Mouse (Mus musculus) heart, embryonic 12.5 days (tissue): ENCODE measurements around the gene Ski. TPM values are rescaled to one million over a fixed set of nuclear protein-coding genes. Genes with fewer than 3 reads are reported as not detected.
"Not testable (repeated sequence)": the region's sequence is repeated elsewhere in the genome, so short reads cannot be mapped to it uniquely, and the experiment has no call there.

Experiments used
- ATAC-seq: fragments of 200-750 bp; cut with Nextera tagmentation; 2 replicates; pipeline ENCODE4 v1.8.0; 2017; ENCODE audit warnings: moderate TSS enrichment, moderate library complexity; ENCODE audit not compliant: insufficient number of reproducible peaks, low FRiP score
- H3K27ac ChIP-seq: fragments of 300-500 bp; sonication (generic); 2 replicates; pipeline ENCODE4 v1.5.1; 2016; ENCODE audit warnings: mild to moderate bottlenecking, moderate library complexity; ENCODE audit not compliant: poor library complexity, severe bottlenecking
- H3K27me3 ChIP-seq: fragments of 300-500 bp; sonication (generic); replicated peaks from 2 replicates; pipeline ENCODE4 v1.6.1; 2016; ENCODE audit warnings: mild to moderate bottlenecking, moderate library complexity
- H3K36me3 ChIP-seq: fragments of 300-500 bp; sonication (generic); 2 replicates; pipeline ENCODE4 v1.6.1; 2016; ENCODE audit warnings: mild to moderate bottlenecking, moderate library complexity
- H3K4me1 ChIP-seq: fragments of 300-500 bp; sonication (generic); replicated peaks from 2 replicates; pipeline ENCODE4 v1.6.1; 2016; ENCODE audit warnings: mild to moderate bottlenecking
- H3K4me2 ChIP-seq: fragments of 300-500 bp; sonication (generic); 2 replicates; pipeline ENCODE4 v1.6.1; 2016; ENCODE audit warnings: mild to moderate bottlenecking, moderate library complexity
- H3K4me3 ChIP-seq: fragments of 300-500 bp; sonication (generic); 2 replicates; pipeline ENCODE4 v1.5.1; 2016; ENCODE audit warnings: mild to moderate bottlenecking
- H3K9ac ChIP-seq: fragments of 300-500 bp; sonication (generic); 2 replicates; pipeline ENCODE4 v1.6.1; 2016; ENCODE audit warnings: mild to moderate bottlenecking, moderate library complexity
- H3K9me3 ChIP-seq: fragments of 300-500 bp; sonication (generic); replicated peaks from 2 replicates; pipeline ENCODE4 v1.6.1; 2016; ENCODE audit warnings: mild to moderate bottlenecking, moderate library complexity
- WGBS: fragments of 180-500 bp; shearing (Covaris S2); methylation state at CpG from one replicate; pipeline ENCODE4 v1.1.7; 2016; 5-methylcytosine and 5-hydroxymethylcytosine counted together
- polyA plus RNA-seq: library from polyadenylated mRNA; unstranded; fragments of >200 nt; fragmentation: Nextera tagmentation; extraction: Ambion mirVana; gene quantifications from 2 replicates; pipeline ENCODE4 v1.2.1, GENCODE M21; 2016

The Ski gene
- polyA plus RNA-seq, 1 experiment from 2014 or later, result 11.9 TPM

DNA sequence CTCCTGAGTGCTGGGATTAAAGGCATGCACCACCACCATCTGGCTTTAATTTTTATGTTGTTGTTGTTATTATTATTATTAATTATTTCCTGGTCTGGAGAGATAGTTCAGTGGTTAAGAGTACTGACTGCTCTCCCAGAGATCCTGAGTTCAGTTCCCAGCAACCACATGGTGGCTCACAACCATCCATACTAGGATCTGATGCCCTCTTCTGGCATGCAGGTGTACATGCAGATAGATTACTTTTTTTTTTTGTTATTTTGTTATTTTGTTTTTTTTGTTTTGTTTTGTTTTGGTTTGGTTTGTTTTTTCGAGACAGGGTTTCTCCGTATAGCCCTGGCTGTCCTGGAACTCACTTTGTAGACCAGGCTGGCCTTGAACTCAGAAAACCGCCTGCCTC is 25.7 kb upstream of the Ski start:
- H3K27me3 ChIP-seq, H3K4me2 ChIP-seq, H3K4me3 ChIP-seq, H3K27ac ChIP-seq, H3K36me3 ChIP-seq, H3K9ac ChIP-seq, ATAC-seq, H3K9me3 ChIP-seq: not testable (repeated sequence)
- peaks cover 35% of the 10 kb centered on the region for H3K4me1 ChIP-seq
- 84% methylated on average over 3 of the region's 3 CpGs for WGBS

DNA sequence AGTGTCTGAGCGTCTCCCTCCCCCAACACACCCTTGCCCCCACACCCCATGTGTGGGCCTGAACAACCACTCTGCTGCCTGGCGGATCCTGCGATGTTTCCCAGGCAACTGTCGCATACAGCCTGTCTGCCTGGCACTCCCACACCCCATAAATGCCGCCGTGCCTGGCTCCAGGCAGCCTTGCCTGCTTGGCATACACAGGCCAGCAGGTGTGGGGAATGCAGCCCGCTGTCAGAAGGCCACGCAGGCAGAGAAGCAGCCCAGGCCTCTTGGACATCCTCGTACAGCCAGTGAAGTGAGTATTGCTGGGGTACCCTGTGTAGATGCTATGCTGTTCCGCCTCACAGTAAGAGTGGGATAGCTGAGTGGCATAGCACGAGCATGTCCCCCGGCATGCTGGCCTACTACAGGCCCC is 24.3 kb upstream of the Ski start:
- no peak overlapping the region for H3K27ac ChIP-seq
- no peaks in the 10 kb centered on the region for H3K9me3 ChIP-seq
- no peak for ATAC-seq
- no peak overlapping the region for H3K4me2 ChIP-seq
- 74% methylated on average over 12 of the region's 12 CpGs for WGBS
- H3K36me3 ChIP-seq, result no peaks in the 10 kb centered on the region
- peaks cover 37% of the 10 kb centered on the region for H3K4me1 ChIP-seq
- H3K27me3 ChIP-seq, result no peaks in the 10 kb centered on the region
- no peak overlapping the region for H3K4me3 ChIP-seq
- H3K9ac ChIP-seq, result 0 out of 2 replicates have a peak overlapping the region, but pooled peaks have one; percentile 8

DNA sequence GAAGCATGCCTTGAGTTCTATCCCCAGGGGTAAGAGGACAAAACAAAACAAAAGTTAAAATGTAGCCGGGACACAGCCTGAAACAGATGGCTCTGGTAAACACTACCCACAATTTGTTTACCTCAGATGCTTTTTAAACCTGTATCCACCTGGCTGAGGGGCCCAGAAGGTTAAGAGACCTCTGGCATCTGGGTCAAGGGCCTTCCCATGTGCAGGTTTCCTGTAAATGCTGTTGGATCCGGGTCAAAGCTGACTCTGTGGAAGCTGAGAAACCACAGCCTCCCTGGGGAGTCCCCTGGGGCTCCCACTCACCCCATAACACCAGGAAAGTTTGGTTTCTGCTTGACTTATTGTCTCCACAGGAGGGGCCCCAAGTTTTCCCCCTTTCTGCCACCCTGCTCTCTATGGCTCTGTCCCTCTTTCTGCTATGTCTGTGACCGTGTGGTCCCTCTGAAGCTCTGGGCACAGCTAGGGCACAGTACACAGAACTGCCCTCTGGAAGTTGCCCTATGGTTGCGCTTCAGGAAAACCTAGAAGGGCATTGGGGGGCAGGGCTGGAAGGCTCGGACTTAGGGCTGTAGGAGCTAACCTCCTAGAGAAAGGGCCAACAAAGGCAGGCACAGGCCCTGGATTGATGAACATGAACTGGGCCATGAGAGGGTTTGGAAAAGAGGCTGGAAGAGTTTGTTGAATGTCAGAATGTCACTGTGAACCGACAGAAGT is 23.5 kb upstream of the Ski start:
- H3K36me3 ChIP-seq, result no peaks in the 10 kb centered on the region
- no peaks in the 10 kb centered on the region for H3K27me3 ChIP-seq
- no peak for ATAC-seq
- peaks cover 32% of the 10 kb centered on the region for H3K4me1 ChIP-seq
- H3K4me3 ChIP-seq, result no peak overlapping the region
- no peak overlapping the region for H3K4me2 ChIP-seq
- H3K9me3 ChIP-seq, result no peaks in the 10 kb centered on the region
- WGBS, result 49% methylated on average over 6 of the region's 6 CpGs
- H3K9ac ChIP-seq, result peak overlapping the region; percentile 34; the same call in 1 of the 2 replicates
- no peak overlapping the region for H3K27ac ChIP-seq

DNA sequence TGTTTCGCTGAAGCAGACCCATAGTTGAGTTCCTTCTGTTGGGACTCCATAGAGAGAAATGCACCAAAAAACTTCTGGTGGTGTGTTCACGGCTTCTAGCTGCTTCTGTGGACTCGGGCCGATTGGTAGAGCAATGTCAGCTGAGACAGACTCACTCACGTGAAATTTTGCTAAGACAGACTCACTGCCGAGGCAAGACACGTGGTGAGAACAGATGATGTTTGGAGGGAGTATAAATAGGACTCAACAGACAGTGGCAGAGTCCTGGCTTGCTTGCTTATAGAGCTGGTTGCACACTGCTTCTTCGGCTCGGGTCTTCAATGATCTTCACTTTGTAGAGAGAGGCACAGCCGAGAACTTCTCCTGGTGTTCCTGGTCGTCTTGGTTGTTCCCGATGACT is 20.8 kb upstream of the Ski start:
- H3K36me3 ChIP-seq, result no peaks in the 10 kb centered on the region
- H3K27me3 ChIP-seq, result no peaks in the 10 kb centered on the region
- no peak for ATAC-seq
- peaks cover 30% of the 10 kb centered on the region for H3K4me1 ChIP-seq
- H3K9ac ChIP-seq, result no peak overlapping the region
- no peaks in the 10 kb centered on the region for H3K9me3 ChIP-seq
- no peak overlapping the region for H3K4me3 ChIP-seq
- no peak overlapping the region for H3K27ac ChIP-seq
- WGBS, result 83% methylated on average over 12 of the region's 12 CpGs
- H3K4me2 ChIP-seq, result no peak overlapping the region

DNA sequence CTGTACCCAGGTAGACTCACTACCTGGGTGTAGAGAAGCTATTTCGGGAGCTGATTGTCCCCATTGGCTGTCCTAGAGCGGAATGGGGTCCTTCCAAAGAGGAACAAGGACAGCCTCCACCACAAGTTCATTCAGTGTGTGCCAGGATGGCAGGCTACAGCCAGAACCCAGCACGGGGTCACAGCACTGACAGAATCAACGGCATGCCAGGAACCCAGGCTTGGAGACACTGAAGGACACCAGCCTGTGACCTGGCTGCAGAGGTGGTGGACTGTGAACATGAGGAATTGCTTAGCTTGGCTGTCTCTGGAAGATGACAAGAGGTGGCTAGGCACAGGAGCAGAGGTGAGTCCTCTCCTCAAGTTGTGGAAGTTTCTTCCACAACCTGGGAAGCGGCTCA is 19.9 kb upstream of the Ski start:
- 86% methylated on average over 5 of the region's 5 CpGs for WGBS
- no peak for ATAC-seq
- Histone ChIP-seq H3K4me3 (no peak overlapping the region), H3K27ac (no peak overlapping the region), H3K4me2 (no peak overlapping the region), H3K4me1 (peaks cover 34% of the 10 kb centered on the region), H3K9me3 (no peaks in the 10 kb centered on the region), H3K27me3 (no peaks in the 10 kb centered on the region), H3K36me3 (no peaks in the 10 kb centered on the region), H3K9ac (no peak overlapping the region)

DNA sequence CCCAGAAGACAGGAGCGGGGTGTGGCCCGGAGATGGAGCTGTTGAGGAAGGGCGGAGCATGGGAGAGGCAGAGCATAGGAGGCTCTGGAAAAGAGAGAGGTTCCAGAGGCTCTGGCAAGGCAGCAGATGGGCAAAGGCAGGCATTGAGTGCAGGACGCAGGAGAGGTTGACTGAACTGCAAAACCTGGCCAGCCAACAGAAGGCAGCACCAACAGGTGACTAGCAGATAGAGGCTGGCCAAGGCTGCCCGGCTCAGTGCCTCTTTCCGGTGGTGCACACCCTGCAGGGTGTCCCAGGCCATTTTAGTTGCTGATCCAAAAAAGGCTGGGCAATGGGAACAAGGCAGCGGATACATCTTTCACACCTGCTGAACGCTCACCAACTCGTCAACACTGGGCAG is 19.4 kb upstream of the Ski start:
- no peak overlapping the region for H3K4me2 ChIP-seq
- no peak for ATAC-seq
- WGBS, result 57% methylated on average over 9 of the region's 9 CpGs
- H3K27ac ChIP-seq, result no peak overlapping the region
- H3K9ac ChIP-seq, result no peak overlapping the region
- H3K4me1 ChIP-seq, result peaks cover 35% of the 10 kb centered on the region
- no peaks in the 10 kb centered on the region for H3K27me3 ChIP-seq
- H3K4me3 ChIP-seq, result no peak overlapping the region
- H3K36me3 ChIP-seq, result no peaks in the 10 kb centered on the region
- no peaks in the 10 kb centered on the region for H3K9me3 ChIP-seq

DNA sequence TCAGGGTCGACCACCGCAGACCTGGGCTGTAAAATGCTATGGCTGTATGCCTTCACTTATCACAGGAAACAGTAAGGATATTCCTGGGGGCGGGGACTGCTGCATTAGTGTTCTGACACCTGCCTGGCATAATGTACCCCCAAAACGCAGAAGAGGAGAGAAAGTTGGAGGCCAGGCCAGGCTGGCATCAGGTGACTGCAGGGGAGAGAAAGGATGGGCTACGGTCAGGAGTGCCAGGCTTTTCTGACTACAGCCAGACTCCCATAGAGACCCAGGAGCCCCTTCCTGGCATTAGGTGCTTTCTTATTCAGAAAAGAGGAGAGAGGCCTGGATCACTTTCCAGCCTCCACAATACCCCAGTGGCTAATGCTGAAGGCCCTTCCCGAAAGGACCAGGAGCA is 17.1 kb upstream of the Ski start:
- Histone ChIP-seq H3K4me1 (peaks cover 49% of the 10 kb centered on the region), H3K27ac (no peak overlapping the region), H3K4me2 (no peak overlapping the region), H3K27me3 (no peaks in the 10 kb centered on the region), H3K36me3 (no peaks in the 10 kb centered on the region), H3K9ac (no peak overlapping the region), H3K9me3 (no peaks in the 10 kb centered on the region), H3K4me3 (no peak overlapping the region)
- ATAC-seq, result no peak
- 60% methylated on average over 6 of the region's 6 CpGs for WGBS

DNA sequence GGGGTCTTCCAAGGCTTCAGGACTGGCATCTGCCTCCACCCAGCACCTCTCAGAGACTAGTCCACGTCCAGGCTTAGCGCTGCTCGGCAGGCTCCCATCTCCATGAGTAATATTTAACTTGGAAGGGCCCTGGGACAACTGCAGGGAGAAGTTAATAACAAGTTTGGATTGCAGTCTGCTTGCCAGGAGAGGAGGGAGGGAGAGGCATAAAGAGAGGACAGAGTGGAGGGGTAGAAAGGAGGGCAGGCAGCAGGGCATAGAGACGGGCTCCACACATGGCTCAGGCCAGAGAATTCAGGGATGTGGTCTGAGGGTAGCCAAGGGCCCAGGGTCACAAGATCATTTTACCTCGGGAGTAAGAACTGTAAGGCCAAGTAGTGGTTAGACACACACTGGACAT is 15.9 kb upstream of the Ski start:
- H3K9me3 ChIP-seq, result no peaks in the 10 kb centered on the region
- H3K4me2 ChIP-seq, result no peak overlapping the region
- no peak overlapping the region for H3K27ac ChIP-seq
- WGBS, result 81% methylated on average over 5 of the region's 5 CpGs
- no peak overlapping the region for H3K9ac ChIP-seq
- ATAC-seq, result no peak
- no peaks in the 10 kb centered on the region for H3K36me3 ChIP-seq
- H3K27me3 ChIP-seq, result no peaks in the 10 kb centered on the region
- no peak overlapping the region for H3K4me3 ChIP-seq
- peaks cover 59% of the 10 kb centered on the region for H3K4me1 ChIP-seq

DNA sequence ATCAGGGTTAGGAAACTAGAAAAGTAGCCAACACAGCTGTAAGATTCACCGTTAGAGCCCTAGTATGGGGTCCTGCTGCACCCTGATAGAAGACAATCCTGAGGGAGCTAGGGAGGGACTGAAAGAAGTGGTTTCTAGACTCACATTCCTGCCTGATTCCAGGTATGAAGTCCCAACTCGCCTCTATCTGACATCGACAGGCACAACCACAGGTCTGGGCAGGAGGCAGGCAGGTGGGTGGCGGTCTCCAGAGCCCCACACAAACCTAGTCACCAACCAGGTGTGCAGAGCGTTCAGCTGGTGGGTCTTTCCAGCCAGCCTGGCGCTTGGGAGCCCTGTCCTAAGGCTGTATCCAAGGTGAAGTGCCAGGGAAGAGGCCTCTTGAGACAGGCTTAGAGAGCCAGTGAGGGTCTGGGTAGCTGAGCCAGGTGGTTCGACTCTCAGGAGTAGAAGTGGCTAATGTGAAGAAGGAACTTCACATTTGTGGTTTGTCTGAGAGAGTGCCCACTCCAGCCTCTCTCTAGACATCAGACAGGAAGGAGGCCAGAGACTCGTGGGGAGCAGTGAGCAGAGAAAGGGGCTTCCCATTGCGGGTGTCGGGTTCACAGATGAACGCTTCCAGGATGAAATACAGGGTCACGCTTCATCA is 14.5 kb upstream of the Ski start:
- H3K27ac ChIP-seq, result peak overlapping the region; percentile 99
- H3K4me3 ChIP-seq, result no peak overlapping the region
- no peaks in the 10 kb centered on the region for H3K36me3 ChIP-seq
- H3K9ac ChIP-seq, result no peak overlapping the region
- no peak overlapping the region for H3K4me2 ChIP-seq
- H3K27me3 ChIP-seq, result no peaks in the 10 kb centered on the region
- no peaks in the 10 kb centered on the region for H3K9me3 ChIP-seq
- H3K4me1 ChIP-seq, result peaks cover 59% of the 10 kb centered on the region
- no peak for ATAC-seq
- whole genome bisulfite sequencing, result 81% methylated on average over 12 of the region's 12 CpGs

DNA sequence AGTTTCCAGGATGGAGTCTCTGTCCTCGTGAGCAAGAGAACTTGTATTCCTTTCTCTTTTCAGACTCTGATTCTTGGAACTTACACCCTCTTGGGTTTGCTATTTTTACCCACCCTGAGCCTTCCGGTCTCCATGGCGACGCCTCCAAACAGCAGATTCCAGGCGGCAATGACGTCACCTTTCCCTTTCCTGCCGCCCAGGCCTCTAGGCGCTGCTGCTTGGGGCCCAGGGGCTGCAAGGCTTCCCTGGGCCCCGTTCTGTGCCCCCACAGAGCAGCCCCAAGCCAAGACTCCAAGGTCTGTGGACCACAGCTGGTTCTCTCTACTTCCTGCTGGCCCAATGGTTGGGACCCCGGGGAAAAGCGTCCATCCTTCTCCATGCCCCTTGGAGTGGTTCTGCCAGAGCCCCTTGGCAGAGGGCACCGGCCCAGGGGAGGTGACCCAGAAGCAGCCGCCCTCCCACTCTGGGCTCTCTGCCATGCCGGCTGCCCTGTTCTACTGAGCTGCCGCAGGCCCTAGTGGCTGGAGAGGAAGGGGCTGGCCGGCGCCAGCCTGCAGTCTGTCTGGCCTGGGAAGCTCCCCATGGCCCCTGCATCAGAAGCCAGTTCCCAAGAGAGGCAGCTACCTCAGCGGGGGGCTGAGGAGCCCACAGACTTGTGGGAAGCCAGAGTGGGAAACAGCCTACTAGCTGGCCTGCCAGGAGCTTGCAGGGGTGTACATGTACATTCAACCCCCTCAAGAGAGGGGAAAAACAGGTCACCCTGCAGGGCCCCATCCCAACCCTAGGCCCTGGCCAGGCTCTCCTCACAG is 13.1 kb upstream of the Ski start:
- Histone ChIP-seq H3K9ac (peak overlapping the region; percentile 67), H3K4me2 (peak overlapping the region; percentile 58), H3K27me3 (no peaks in the 10 kb centered on the region), H3K4me3 (peak overlapping the region; percentile 18), H3K4me1 (peaks cover 64% of the 10 kb centered on the region), H3K36me3 (no peaks in the 10 kb centered on the region), H3K27ac (peak overlapping the region; percentile 99), H3K9me3 (no peaks in the 10 kb centered on the region)
- peak; percentile 90 for ATAC-seq
- 7% methylated on average over 18 of the region's 18 CpGs for WGBS
